Mouse (Mus musculus): Measurements from ENCODE around the gene Cdkal1. TPM values are rescaled to one million over a fixed set of nuclear protein-coding genes. Genes with fewer than 3 reads are reported as not detected.

The Cdkal1 gene
- total and polyA plus RNA-seq, 3 experiments, result 8.7 to 13.7 (median 9.5) TPM

DNA sequence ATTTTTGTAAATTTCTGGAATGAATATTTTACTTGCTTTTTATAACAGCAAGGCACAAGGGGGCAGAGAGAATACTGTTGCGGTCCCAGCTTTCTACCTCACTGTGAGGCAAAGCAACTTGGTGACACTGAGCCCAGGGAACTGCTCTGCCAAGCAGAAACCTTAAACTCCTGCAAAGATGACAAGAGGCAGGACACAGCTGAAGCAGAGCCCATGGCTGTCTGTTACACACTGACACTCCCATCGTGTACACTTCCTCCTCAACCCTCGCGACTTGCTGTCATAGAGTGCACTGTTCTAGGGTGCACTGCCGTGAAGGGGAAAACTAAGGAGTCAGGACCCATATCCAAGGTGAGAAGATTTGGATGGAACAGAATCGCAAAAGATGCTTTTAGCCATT is 393.2 kb downstream of the Cdkal1 start:
- H3K4me3 ChIP-seq (replicated peaks in 1 of 3; ENCODE audit: low read depth in 2 of 3, low read length in 2 of 3, poor library complexity in 1 of 3), result no peak overlapping the region
- in situ Hi-C loops (cut with MboI; ENCODE audit: low pct_ligation_motif_present, low pct_unique_long_range_greater_than_20kb, low sequenced_read_pairs), result no loop called here

DNA sequence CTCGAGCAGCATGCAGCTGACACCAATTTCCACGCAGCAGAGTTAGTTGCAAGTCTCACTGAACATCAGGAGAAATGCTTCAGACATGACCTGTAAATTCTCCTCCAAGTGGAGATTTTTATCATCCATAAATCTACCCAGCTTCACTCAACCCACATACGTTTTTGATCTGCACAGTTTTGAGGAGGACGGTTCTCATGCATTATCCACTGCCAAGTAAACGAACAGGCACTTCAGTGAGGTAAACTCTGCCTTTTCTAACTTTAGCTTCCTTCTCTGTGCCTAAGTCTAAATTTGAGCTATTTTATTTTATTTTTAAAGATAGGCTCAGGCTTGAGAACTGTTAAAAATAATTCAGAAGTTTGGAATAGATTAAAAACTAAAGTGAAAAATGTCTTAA is 394.7 kb downstream of the Cdkal1 start:
- dilution Hi-C loops (cut with MboI; ENCODE audit: extremely low pct_ligation_motif_present, extremely low pct_unique_long_range_greater_than_20kb, low sequenced_read_pairs), result no loop called here
- Histone ChIP-seq H3K27me3 (replicated peaks) (no peaks in the 10 kb centered on the region), H3K4me2 (ENCODE audit: insufficient read depth, low read depth, poor library complexity, severe bottlenecking) (no peak overlapping the region), H3K27ac (ENCODE audit: insufficient read depth, low read depth) (no peak overlapping the region), H3K36me3 (replicated peaks in 1 of 2; ENCODE audit: control insufficient read depth in 1 of 2, insufficient read depth in 1 of 2, low read length in 1 of 2) (no peaks in the 10 kb centered on the region), H3K4me3 (replicated peaks in 1 of 3; ENCODE audit: low read depth in 2 of 3, low read length in 2 of 3, poor library complexity in 1 of 3) (no peak overlapping the region), H3K9ac (ENCODE audit: insufficient read depth, low read depth) (no peak overlapping the region), H3K79me2 (replicated peaks; ENCODE audit: control insufficient read depth, extremely low read depth, insufficient read depth, poor library complexity, severe bottlenecking) (no peaks in the 10 kb centered on the region), H3K9me3 (replicated peaks; ENCODE audit: low read length) (no peaks in the 10 kb centered on the region), H3K4me1 (ENCODE audit: control insufficient read depth in 1 of 2, insufficient read depth in 2 of 2) (no peaks in the 10 kb centered on the region; a peak in 1 of 4 replicates)
- in situ Hi-C loops (cut with MboI; ENCODE audit: low pct_ligation_motif_present, low pct_unique_long_range_greater_than_20kb, low sequenced_read_pairs), result no loop called here
- TF ChIP-seq NRF1 (IDR thresholded peaks at IDR 0.05; ENCODE audit: low read depth, low read length) (no peak), CHD1 (IDR thresholded peaks at IDR 0.05; ENCODE audit: low read depth, low read length) (no peak), TCF12 (IDR thresholded peaks at IDR 0.05; ENCODE audit: low read depth, low read length) (no peak), IRF4 (IDR thresholded peaks at IDR 0.05; ENCODE audit: low read depth, low read length) (no peak), TBP (conservative IDR thresholded peaks at IDR 0.05; ENCODE audit: low read depth, low read length) (no peak), MXI1 (IDR thresholded peaks at IDR 0.05; ENCODE audit: low read depth, low read length) (no peak), ETS1 (conservative IDR thresholded peaks at IDR 0.05; ENCODE audit: low read depth, low read length) (no peak)
- no peak for DNase-seq (ENCODE audit: extremely low read depth)

More for the DNA sequence above, 393.2 kb downstream of the Cdkal1 start:
- no peak overlapping the region for H3K27ac ChIP-seq (ENCODE audit: insufficient read depth, low read depth)
- TF ChIP-seq IRF4 (IDR thresholded peaks at IDR 0.05; ENCODE audit: low read depth, low read length), result no peak
- no peak for TF ChIP-seq MAZ (IDR thresholded peaks at IDR 0.05; ENCODE audit: low read depth, low read length)
- no peak for TF ChIP-seq E2F4 (IDR thresholded peaks at IDR 0.05; ENCODE audit: insufficient replicate concordance, low read depth, low read length)
- TF ChIP-seq BHLHE40 (IDR thresholded peaks at IDR 0.05; ENCODE audit: low read depth, low read length), result no peak
- no peak for TF ChIP-seq TBP (conservative IDR thresholded peaks at IDR 0.05; ENCODE audit: low read depth, low read length)
- no peak for TF ChIP-seq EP300 (IDR thresholded peaks at IDR 0.05; ENCODE audit: low read length)
- TF ChIP-seq JUND (conservative IDR thresholded peaks at IDR 0.05; ENCODE audit: low read depth, low read length), result no peak
- TF ChIP-seq POLR2A (IDR thresholded peaks at IDR 0.05; ENCODE audit: low read depth, low read length), result no peak
- no peak for TF ChIP-seq ZMIZ1 (IDR thresholded peaks at IDR 0.05; ENCODE audit: low read depth, low read length)
- H3K4me1 ChIP-seq (ENCODE audit: control insufficient read depth in 1 of 2, insufficient read depth in 2 of 2), result no peaks in the 10 kb centered on the region; a peak in 1 of 4 replicates
- H3K9me3 ChIP-seq (replicated peaks; ENCODE audit: low read length), result no peaks in the 10 kb centered on the region
- dilution Hi-C loops (cut with MboI; ENCODE audit: extremely low pct_ligation_motif_present, extremely low pct_unique_long_range_greater_than_20kb, low sequenced_read_pairs), result no loop called here
- no peak overlapping the region for H3K4me2 ChIP-seq (ENCODE audit: insufficient read depth, low read depth, poor library complexity, severe bottlenecking)
- DNase-seq (ENCODE audit: extremely low read depth), result no peak
- no peak overlapping the region for H3K9ac ChIP-seq (ENCODE audit: insufficient read depth, low read depth)
- peaks cover 0 to 6% of the 10 kb centered on the region in 2 experiments for H3K36me3 ChIP-seq (replicated peaks in 1 of 2; ENCODE audit: control insufficient read depth in 1 of 2, insufficient read depth in 1 of 2, low read length in 1 of 2)
- H3K27me3 ChIP-seq (replicated peaks), result no peaks in the 10 kb centered on the region
- H3K79me2 ChIP-seq (replicated peaks; ENCODE audit: control insufficient read depth, extremely low read depth, insufficient read depth, poor library complexity, severe bottlenecking), result no peaks in the 10 kb centered on the region

DNA sequence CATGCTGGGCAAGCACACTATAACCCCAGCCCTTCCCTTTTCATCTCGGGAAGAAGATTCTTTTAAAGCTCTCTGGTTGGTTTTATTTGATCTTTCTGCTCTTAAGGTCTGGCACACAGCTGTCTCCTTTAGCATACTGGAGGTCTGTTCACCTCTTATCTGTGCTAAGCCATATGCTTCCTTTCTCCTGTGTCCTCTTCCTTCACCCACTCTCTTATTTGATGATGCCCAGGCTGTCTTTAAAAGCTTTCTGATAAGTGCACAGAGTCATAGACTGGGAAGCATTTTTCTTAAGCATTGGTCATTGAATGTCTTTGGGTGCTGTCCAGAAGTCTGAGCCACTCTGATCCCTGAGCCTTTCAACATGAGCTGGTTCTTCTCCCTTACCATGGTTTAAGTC is 397.1 kb downstream of the Cdkal1 start:
- Histone ChIP-seq H3K9me3 (replicated peaks; ENCODE audit: low read length) (no peaks in the 10 kb centered on the region), H3K4me1 (ENCODE audit: control insufficient read depth in 1 of 2, insufficient read depth in 2 of 2) (no peaks in the 10 kb centered on the region; a peak in 1 of 4 replicates), H3K27me3 (replicated peaks) (no peaks in the 10 kb centered on the region), H3K4me2 (ENCODE audit: insufficient read depth, low read depth, poor library complexity, severe bottlenecking) (no peak overlapping the region), H3K36me3 (replicated peaks in 1 of 2; ENCODE audit: control insufficient read depth in 1 of 2, insufficient read depth in 1 of 2, low read length in 1 of 2) (no peaks in the 10 kb centered on the region), H3K4me3 (replicated peaks in 1 of 3; ENCODE audit: low read depth in 2 of 3, low read length in 2 of 3, poor library complexity in 1 of 3) (no peak overlapping the region), H3K79me2 (replicated peaks; ENCODE audit: control insufficient read depth, extremely low read depth, insufficient read depth, poor library complexity, severe bottlenecking) (no peaks in the 10 kb centered on the region), H3K9ac (ENCODE audit: insufficient read depth, low read depth) (no peak overlapping the region), H3K27ac (ENCODE audit: insufficient read depth, low read depth) (no peak overlapping the region)
- in situ Hi-C loops (cut with MboI; ENCODE audit: low pct_ligation_motif_present, low pct_unique_long_range_greater_than_20kb, low sequenced_read_pairs), result no loop called here
- TF ChIP-seq USF2 (conservative IDR thresholded peaks at IDR 0.05; ENCODE audit: low read depth, low read length), result no peak
- DNase-seq (ENCODE audit: extremely low read depth), result no peak
- dilution Hi-C loops (cut with MboI; ENCODE audit: extremely low pct_ligation_motif_present, extremely low pct_unique_long_range_greater_than_20kb, low sequenced_read_pairs), result no loop called here
